Mouse (Mus musculus) liver, embryonic 16.5 days (tissue): ENCODE results near the gene Bcl7a. TPM values are rescaled to one million over a fixed set of nuclear protein-coding genes. Genes with fewer than 3 reads are reported as not detected.

Experiments
- ATAC-seq: fragments of 200-750 bp; cut with Nextera tagmentation; 2 replicates; pipeline ENCODE4 v1.8.0; 2017; ENCODE audit warnings: low read depth, mild to moderate bottlenecking, moderate number of reproducible peaks, moderate library complexity
- H3K27ac ChIP-seq: fragments of 300-500 bp; sonication (generic); 2 replicates; pipeline ENCODE4 v1.5.1; 2014; ENCODE audit warnings: mild to moderate bottlenecking, low read length
- H3K27me3 ChIP-seq: fragments of 300-500 bp; sonication (generic); 2 replicates; pipeline ENCODE4 v1.6.1; 2014; ENCODE audit warnings: low read depth, low read length, mixed read lengths; ENCODE audit not compliant: control insufficient read depth, insufficient read depth
- H3K36me3 ChIP-seq: fragments of 300-500 bp; sonication (generic); 2 replicates; pipeline ENCODE4 v1.6.1; 2014; ENCODE audit warnings: mild to moderate bottlenecking; ENCODE audit not compliant: control insufficient read depth, insufficient read depth
- H3K4me1 ChIP-seq: fragments of 300-500 bp; sonication (generic); 2 replicates; pipeline ENCODE4 v1.6.1; 2014; ENCODE audit warnings: low read depth, low read length, mixed read lengths; ENCODE audit not compliant: control insufficient read depth
- H3K4me2 ChIP-seq: fragments of 300-500 bp; sonication (generic); 2 replicates; pipeline ENCODE4 v1.6.1; 2014; ENCODE audit warnings: low read depth, low read length, mixed read lengths
- H3K4me3 ChIP-seq: fragments of 300-500 bp; sonication (generic); 2 replicates; pipeline ENCODE4 v1.5.1; 2014; ENCODE audit warnings: low read depth, mild to moderate bottlenecking, low read length
- H3K9ac ChIP-seq: fragments of 300-500 bp; sonication (generic); 2 replicates; pipeline ENCODE4 v1.6.1; 2014; ENCODE audit warnings: low read depth, low read length
- H3K9me3 ChIP-seq: fragments of 300-500 bp; sonication (generic); replicated peaks from 2 replicates; pipeline ENCODE4 v1.6.1; 2016; ENCODE audit warnings: low read length; ENCODE audit not compliant: control insufficient read depth
- WGBS: fragments of 180-500 bp; shearing (Covaris S2); extraction: QIAGEN DNeasy Blood & Tissue Kit; methylation state at CpG from one replicate; pipeline ENCODE4 v1.1.7; 2014; ENCODE audit not compliant: insufficient replicate concordance; 5-methylcytosine and 5-hydroxymethylcytosine counted together
- polyA plus RNA-seq: library from polyadenylated mRNA; unstranded; fragments of >200 nt; fragmentation: Nextera tagmentation; extraction: Ambion mirVana; gene quantifications from 2 replicates; pipeline ENCODE4 v1.2.1, GENCODE M21; 2015

Gene Bcl7a
- polyA plus RNA-seq, 1 experiment from 2014 or later = 6.0 TPM

DNA sequence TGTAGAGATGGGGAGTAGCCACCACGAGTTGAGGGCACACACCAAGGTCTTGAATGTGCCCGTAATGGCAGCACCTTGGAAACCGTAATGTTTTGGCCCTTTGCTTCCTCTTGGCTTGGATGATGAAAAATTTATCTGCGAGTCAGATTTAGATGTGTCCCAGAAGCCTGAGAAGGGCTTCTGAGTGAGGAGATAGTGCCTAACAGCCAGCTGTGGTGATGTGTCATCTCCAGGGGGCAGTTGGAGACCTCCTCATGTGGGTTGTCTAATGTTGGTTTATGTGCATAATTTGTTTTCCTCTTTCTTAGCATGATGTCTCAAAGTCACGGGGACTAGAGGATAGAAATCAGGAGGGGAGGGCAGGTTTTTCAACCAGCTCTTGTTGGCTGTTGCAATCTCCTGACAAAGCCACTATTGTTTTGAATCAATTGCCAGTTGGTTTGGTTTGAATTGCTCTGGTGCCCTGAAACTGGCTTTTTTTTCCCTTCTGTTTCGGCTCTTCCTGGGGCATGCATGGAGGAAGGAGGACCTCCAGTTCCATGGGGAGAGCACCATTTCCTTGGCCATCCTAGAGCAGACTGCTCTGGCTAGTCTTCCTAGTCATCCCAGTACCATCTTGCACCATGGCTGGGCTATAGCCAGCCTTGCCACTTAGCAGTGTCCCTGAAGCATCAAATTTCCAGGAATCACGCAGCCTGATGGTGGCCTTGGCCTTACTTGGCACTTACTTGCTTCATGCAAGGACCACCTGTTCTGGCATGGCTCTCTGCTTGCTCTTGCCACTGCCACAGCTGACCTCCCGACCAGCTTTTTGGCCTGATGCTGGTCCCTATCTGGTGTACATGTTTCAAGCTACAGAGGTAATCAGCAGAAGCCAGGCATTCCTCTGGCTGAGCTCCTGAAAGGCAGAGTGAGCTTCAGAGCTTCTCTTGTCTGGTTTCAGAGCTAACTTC, 73.2 kb downstream of the Bcl7a start:
- no peaks in the 10 kb centered on the region for H3K36me3 ChIP-seq
- ATAC-seq = no peak
- H3K9ac ChIP-seq = no peak overlapping the region
- peaks cover 15% of the 10 kb centered on the region for H3K4me1 ChIP-seq
- no peak overlapping the region for H3K4me2 ChIP-seq
- no peaks in the 10 kb centered on the region for H3K9me3 ChIP-seq
- H3K27ac ChIP-seq = no peak overlapping the region
- H3K4me3 ChIP-seq = no peak overlapping the region
- no peaks in the 10 kb centered on the region for H3K27me3 ChIP-seq
- WGBS = 58% methylated on average over 8 of the region's 8 CpGs

DNA sequence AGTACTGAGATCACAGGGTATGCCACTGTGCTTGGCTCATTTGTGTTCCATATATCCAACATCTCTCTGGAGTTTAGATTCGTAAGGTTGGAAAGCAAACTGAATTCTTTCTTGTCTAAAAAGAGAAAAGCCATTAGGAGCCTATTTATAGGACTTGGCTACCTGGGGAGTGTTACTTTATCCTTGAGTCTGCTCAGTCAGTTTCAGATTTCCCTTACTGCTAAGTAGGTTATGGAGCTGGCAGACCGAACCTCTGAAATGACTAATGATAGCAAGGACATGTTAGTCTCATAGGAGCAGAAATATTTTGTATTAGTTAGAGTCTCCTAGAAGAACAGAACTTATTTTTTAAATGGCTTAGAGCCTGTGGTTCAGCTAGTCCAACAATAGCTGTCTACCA, 80.3 kb downstream of the Bcl7a start:
- H3K27ac ChIP-seq = no peak overlapping the region
- no peaks in the 10 kb centered on the region for H3K4me1 ChIP-seq
- no peak for ATAC-seq
- no peak overlapping the region for H3K9ac ChIP-seq
- H3K27me3 ChIP-seq = no peaks in the 10 kb centered on the region
- 70% methylated on average over 2 of the region's 2 CpGs for WGBS
- H3K4me3 ChIP-seq = no peak overlapping the region
- no peaks in the 10 kb centered on the region for H3K36me3 ChIP-seq
- no peak overlapping the region for H3K4me2 ChIP-seq
- no peaks in the 10 kb centered on the region for H3K9me3 ChIP-seq

Other genes with a start within 250 kb of the Bcl7a start
- gene Rhof, start 211.1 kb upstream of the Bcl7a start, polyA plus RNA-seq = 1.7 and 2.3 TPM in 2 replicates
- gene Setd1b, start 201.6 kb upstream of the Bcl7a start, polyA plus RNA-seq = 3.5 and 4.1 TPM in 2 replicates
- gene Psmd9, start 174.4 kb upstream of the Bcl7a start, polyA plus RNA-seq = 63.8 and 73.2 TPM in 2 replicates
- gene Hpd, start 161.1 kb upstream of the Bcl7a start, polyA plus RNA-seq = 110 and 129 TPM in 2 replicates
- 0.08 and 0.11 TPM in 2 replicates for gene Wdr66, start 91.7 kb upstream of the Bcl7a start, polyA plus RNA-seq
- 3.6 and 3.9 TPM in 2 replicates for gene Mlxip, start 51.0 kb downstream of the Bcl7a start, polyA plus RNA-seq
- gene Lrrc43, start 145.5 kb downstream of the Bcl7a start, polyA plus RNA-seq = not detected in 2 replicates
- gene Il31, start 145.7 kb downstream of the Bcl7a start, polyA plus RNA-seq = not detected in 2 replicates
- gene B3gnt4, start 166.6 kb downstream of the Bcl7a start, polyA plus RNA-seq = 0.11 TPM in 1 of 2 replicates, not detected in the other
- gene Diablo, start 180.3 kb downstream of the Bcl7a start, polyA plus RNA-seq = 49.1 TPM in 2 replicates
- 0.06 and 0.28 TPM in 2 replicates for gene Gm49027, start 181.7 kb downstream of the Bcl7a start, polyA plus RNA-seq
- 19.6 and 20.0 TPM in 2 replicates for gene Vps33a, start 229.2 kb downstream of the Bcl7a start, polyA plus RNA-seq